Mouse (Mus musculus): ENCODE measurements at regions not wholly inside any gene's neighbourhood (a gene's known extent, or its start where the extent isn't known, plus 50 kb on each side); places are given as distances from the start of the nearest gene placed in this dataset.

DNA sequence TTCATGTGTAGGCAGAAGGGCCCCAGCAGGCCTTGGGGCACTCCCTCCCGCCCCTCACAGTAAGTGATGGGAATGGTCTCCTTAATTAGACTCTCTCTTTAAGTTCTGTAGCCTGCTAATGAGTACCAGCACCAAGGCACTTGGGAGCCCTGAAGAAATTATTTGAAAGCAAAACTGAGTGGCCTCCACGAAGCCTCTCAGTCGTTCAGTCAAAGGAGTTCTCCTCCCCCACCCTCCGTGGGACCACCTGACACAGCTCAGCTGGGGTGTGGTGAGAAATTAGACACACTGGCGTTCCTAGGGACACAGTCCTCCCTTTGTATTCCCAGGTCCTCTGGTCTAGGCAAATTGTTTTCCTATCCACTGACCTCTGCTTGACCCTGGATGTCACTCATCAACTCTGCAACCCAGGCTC, 623.4 kb downstream of the Sox6 start:
- Histone ChIP-seq H3K27ac (ENCODE audit: control insufficient read depth, insufficient read depth, low read depth, low read length, poor library complexity) (no peak overlapping the region), H3K4me1 (ENCODE audit: control insufficient read depth, insufficient read depth, low read length) (no peaks in the 10 kb centered on the region), H3K4me3 (replicated peaks; ENCODE audit: control insufficient read depth, low read depth, low read length) (no peak overlapping the region)
- WGBS, result 57% methylated on average over 5 of the region's 5 CpGs
- TF ChIP-seq CTCF (IDR thresholded peaks at IDR 0.05; ENCODE audit: control insufficient read depth, insufficient read depth, low read length) (no peak), POLR2A (IDR thresholded peaks at IDR 0.05; ENCODE audit: borderline replicate concordance, control insufficient read depth, low read depth, low read length) (no peak)
